Mouse (Mus musculus) spleen, postnatal 4 days (tissue): ENCODE results near the gene Kmt2b.

ENCODE experiments used
- DNase-seq, 2 experiments: peaks; one replicate each; pipeline ENCODE4 v3.0.0; 2022; ENCODE audit warnings: low spot score in 2 of 2

The Kmt2b gene

DNA sequence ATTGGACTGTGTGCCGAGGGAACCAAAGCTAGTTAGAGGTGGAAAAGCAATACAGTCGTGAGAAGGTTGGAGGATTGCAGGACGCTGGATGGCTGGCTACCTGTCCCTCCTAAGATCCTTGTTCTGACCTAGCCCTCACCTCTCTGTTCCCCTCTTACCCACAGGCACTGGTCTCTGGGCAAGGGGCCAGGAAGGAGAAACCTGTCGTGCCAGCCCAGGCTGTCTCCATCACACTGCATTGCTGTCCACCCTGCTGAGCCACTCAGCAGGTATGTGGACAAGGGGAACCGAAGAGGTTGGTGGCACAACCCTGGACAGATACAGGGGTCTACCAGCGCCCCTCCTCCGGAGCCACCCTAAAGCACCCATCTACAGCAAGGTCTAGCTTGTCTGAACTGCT, 12.1 kb upstream of the Kmt2b start:
- no peak for DNase-seq

DNA sequence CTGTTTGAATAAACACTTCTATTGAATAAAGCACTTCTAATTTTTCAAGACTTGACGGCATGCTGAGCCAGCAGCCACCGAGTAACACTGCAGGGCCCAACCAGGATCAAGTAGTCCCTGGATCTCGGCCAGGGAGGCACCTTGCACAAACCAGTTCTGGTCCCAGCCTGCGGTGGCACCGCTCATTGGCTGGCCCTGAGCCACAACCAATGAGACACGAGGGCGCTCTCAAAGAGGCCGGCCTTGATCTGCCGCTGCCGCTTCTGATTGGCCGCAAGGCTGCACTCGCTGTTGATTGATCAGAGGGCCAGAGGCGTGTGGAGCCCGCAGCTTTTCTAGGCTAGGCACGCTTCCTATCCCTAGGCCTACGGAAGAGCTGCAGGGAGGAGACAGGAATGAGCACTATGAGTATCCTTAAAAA, 11.4 kb upstream of the Kmt2b start:
- peak; percentile 82 to 87 for DNase-seq

DNA sequence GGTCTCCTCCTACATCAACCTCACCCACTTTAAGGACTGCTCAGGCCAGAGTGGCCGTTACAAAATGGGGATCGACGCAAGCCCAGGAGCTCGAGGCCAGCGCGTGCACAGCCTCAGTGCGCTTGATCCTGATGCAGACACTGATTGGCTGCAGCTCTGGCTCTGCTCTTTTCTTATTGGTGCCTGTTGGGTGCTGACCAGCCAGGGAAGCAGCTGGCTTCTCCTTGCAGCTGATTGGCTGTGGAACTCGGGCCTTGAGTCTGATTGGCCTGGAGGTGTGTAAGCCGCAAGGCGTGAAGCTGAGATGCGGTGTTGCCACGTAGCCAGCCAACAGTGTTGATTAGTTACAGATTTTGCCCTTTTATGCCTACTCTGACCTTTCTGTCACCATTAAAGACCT, 10.3 kb upstream of the Kmt2b start, which contains the start of gene Zbtb32:
Gene Zbtb32 (minus strand): TSS at position 124 of the 400 bp plus-strand sequence.
- DNase-seq = no peak

DNA sequence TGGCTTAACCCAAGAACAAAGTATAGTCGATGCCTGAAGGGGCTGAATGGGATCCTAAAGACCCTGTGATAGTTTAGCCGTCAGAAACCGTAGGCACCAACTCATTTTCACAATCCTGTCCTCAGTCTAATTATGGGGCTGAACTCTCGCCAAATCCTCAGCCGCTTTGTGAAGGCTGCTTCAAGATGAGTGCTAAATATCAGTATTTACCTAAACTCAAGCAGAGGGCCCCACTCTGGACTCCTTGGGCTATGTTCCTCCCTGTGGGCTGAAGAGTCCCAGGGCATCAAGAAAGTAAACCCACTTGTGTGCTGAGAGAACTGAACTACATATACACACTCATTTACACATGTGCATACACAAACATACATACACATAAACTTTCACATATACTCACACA, 8.3 kb upstream of the Kmt2b start:
- DNase-seq = no peak

DNA sequence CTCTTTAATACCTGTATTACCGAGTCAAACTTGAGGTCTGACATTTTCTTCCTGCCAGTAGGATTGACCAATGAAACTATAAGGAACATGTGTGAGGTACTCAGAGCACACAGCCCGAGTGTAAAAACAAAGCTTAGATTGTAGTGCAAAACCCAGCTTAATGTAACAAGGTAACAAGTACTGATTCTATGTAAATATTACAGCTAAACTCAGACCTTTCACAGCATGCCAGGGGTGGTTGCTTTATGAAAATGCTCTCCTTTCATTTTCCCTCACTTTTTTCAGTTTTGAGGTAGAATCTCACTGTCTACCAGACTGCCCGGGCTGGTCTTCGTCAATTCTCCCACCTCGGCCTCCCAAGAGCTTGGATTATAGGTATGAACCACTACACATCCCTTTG, 7.6 kb upstream of the Kmt2b start:
- DNase-seq = no peak

DNA sequence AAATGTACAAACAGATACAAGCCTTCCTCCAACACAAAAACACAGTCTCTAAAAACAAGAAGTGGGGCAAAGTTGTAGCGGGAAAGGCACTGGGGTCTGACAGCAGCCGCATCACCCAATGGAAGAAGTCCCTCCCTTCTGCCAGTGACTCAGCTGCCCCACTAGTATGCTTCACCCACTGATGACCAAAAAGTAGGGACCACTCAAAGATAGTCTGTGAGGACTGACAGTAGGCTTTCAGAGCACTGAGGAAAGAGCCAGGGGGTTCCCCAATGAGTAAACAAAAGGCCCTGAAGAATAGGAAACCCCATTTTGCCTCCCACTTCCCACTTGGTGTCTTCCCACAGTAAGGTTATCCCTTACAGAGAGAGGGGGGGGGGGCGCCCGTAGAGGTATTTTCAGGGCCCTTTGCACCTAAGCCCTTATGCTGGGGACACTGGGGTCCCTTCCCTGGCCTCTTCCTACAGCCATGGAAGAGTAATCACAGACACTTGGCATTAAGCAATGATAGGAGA, 6.0 kb upstream of the Kmt2b start:
- no peak for DNase-seq

DNA sequence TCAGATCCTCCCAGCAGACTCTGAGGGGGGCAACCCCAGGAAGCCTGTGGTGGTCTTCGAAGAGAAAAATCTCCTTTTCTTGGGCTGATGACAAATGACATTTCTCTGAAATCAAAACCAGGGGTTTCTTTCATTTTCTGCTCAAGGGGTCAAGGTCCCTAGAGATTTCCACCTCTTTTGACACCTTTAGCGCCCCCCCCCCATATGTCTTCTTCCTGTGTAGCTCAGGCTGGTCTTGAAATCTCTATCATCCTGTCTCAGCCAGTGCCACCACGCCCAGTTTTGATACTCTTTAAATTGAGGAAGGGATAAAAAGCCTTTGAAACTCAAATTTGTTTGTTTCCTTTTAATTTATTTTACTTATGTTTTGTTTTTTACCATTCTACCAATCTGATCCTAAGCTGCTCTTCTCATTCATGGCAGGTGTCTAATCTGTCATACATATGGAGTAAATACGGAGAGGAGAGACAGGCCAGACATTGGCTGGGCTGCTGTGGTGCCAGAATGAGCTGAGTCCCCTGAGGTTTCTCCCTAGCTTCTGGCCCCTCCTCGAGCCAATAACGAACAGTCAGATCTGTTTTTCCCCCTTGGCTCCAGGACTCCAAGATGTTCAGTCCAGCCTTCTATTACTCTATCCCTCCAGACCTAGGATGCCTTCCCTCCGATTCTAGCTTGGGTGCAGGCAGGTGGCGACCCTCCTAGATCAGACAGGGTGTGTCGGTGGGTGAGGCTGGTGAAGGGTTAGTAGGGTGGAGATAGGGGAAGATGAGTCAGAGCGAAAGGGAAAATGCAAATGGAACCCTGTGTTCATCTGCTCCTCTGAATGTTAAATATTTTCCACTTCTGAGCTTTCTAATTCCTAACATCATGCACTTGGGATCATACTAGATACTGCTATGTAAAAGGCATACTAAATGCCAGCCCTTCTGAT, 5.3 kb upstream of the Kmt2b start:
- no peak for DNase-seq

DNA sequence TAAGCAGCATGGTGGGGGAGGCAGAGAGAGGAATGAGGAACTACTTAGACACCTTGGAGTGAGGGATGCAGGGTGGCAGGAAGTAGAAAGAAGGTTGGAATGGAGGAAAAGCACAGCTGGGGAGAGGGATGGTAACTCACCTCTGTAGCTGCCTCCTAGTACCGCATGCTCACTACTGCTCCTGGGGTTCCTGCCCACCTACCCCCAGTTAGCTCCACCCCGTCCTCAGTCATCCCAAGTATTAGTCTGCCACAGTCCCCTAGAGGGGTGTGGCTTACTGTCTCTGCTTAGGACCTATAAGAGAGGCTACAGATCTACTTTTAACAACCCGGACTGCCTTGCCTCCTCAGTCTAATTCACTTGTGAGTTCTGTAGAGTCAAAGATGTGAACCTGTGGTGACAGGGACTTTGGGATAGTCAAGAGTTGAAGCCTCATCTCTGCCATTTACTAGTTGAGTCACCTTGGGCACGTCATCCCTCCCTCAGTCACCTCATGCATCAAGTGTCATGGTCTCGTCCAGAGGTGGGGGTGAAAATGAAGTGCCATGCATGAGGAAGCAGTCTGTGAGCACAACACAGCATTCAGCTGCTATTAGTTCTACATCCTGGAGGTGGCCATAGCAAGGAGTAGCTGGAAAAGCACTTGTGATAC, 4.4 kb upstream of the Kmt2b start:
- no peak for DNase-seq

DNA sequence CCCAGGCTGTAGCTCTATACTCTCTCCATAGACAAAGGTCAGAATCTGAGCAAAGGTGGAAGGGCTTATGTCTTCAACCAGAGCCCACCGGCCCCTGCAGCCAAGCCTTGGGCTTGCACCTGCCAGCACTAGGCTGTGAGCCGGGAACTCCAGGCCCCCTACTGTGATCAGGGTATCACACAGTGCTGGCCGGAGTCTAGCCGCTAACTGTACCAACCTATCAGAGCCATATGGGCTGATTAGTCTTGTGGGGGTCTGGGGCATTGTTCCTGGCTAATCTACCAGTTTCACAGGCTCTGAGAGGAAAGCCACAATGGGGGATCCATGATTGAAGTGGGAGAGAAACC, 3.1 kb upstream of the Kmt2b start:
- DNase-seq = no peak

DNA sequence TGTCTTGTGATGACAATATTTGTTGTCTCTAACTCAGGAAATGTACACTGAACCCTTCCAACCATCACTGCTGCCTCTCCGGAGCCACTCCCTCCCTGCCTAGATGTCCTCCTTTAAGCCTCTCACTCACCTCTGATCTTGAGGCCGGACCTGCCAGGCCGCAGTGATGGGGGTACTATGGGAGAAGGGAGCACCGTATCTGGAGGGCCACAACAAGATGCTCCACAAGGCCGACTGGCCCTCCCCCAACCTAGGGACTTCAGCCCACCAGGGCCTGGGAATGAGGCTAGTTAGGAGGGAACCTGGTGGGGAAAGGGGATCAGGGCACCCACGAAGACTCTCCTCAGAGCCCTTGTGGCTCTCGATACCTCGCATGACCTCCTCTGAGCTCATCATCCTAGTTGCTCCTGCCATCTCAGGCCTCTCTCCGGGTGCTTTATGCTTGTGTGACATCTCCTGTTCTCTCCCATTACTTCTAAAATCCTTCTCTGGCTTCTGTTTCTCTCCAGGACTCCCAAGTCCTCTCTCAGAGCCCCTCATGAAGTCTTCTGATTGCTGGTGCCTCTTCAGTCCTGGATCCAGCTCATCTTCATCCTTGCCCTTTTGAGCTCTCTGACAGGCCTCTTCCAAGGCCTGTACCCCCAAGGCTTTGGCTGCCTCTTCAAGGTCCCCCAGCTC, 2.5 kb upstream of the Kmt2b start:
- DNase-seq = no peak

DNA sequence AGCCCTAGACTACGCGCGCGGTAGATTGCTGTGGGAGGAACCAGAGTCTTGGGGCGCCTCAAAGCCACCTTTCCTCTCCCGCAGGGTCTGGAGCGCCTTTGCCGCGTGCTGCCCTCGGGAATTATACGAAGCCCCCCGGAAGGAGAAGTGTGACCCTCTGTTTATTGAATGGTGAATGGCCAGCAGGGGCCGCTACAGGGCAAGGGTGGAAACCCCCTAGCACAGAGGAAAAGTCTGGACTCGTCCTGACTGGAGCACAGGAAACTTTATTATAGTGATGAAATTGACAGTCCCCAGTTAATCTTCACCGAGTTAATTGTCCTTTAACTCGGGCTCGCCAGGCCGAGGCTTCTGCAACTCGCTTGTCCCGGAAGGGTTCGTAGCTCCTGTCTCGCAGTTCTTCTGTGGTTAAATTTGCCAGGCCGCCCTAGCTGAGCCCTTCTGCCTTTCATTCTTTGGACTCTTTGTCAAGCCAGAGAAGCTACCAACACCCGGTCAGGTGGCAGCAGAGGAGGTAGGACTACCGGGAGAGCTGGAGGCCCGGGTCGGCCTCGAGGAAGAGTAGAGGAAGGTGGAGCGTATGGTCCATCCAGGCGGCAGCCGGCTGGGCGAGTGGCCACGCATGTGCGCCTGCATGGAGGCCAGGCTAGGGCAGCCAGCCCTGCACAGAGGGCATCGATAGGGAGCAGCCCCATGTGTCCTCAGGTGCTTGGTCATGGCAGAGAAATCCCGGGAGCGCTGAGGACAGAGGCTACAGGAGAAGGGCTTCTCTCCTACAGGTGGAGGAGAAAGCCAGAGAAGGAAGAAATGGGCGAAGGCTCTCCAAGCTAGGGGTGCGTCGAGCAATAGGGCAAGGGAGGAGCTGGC, 1.1 kb upstream of the Kmt2b start:
- DNase-seq = peak; percentile 82 to 94

DNA sequence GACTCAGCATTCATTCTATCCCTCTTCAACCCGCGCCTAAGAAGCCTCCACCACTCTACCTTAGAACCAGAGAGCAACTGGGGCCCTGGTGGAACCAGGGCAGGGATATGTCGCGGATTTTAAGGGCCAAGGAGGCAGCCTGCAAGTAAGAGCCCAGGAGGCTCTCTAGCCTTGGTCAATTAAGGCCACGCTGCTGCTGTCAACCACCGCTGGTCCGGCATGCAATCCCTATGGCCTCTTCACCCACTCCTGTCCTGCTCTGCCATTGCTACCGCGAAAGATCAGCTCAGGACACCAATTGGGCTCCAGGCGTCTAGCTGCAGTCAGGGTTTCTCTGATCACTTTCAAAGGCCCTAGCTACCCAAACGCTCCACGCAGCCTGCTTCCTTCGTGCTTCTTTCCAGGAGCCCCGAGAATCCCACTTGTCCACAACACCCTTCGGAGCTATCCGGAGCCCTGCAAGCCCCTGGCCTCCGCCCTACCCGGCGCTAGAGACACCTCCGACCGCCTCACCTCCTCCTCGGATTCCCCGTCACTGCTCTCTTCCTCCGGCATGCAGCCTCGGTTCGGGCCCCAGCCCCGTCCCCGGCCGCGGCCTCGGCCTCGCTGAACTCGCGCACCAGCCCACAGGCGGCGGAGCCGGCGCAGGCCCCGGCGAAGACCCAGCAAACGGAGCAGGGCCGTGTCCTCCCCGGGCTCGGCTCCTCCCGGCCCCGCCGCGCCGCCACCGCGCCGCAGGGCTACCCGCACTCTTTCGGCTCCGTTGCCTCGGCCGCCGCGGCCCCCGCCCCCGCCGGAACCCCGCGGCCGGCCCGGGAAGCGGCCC, 471 bp downstream of the Kmt2b start:
- DNase-seq = peak; percentile 62 to 86

DNA sequence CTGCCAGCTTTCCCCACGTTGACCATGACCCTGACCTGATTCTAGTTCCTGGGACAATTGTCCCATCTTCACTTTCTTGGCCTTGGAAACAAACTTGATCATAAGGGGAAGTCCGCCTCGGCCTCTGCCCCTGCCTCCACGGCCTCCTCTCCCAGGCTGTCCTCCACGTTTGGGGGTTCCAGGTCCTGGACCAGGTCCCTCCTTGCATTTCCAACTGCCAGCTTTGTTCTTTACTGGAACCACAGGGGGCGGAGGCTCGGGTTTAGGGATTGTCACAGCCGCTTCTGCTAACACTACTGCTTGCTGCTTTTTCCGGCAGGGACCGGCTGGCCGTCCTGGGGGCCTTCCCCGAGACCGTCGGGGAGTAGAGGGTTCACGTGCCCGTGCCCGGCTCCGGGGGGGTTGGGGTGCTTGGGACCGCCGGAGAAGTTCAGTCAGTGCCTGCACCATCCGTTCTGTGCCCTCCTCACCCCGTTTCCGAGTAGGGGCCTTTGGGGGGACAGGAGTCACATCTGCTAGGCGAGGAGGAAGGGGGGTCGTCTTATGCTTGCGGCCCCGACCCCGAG, 2.0 kb downstream of the Kmt2b start:
- DNase-seq = no peak

DNA sequence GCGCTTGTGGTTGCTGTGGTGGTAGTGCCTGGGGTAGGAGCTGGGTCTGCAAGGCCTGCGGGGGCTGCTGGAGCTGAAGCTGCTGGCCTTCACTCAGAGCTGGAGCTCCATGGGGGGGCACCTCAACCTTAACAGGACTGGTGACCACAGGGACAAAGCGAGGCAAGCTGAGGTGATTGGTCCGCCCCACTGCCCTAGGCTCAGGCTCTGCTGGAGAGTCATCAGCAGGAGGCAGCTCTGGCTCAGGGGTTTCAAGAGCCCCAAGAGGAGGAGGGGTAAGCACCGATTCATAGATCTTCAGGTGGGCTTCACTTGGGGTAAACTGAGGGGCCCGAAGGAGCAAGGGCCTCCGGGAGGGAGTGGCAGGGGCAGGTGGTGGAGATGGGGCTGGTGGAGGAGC, 3.4 kb downstream of the Kmt2b start:
- DNase-seq = no peak

DNA sequence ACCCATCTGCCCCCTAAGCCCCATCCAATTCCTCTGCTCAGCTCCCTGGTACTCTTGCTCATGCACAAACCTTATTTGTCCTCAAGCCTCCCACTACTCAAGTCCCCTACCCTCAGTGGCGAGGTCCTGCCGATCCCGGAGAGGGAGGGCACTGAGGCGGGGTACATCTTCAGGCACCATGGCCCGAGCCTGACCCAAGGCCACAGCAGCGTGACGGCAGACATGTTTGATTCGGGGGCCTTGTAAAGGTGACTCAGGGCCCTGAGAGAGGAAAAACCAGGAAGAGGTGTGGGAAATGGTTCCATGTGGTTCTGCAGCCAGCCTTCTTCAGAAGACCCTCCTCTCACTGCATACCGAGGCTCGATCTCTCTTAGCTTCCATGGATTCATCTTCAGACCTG, 4.2 kb downstream of the Kmt2b start:
- DNase-seq = no peak

DNA sequence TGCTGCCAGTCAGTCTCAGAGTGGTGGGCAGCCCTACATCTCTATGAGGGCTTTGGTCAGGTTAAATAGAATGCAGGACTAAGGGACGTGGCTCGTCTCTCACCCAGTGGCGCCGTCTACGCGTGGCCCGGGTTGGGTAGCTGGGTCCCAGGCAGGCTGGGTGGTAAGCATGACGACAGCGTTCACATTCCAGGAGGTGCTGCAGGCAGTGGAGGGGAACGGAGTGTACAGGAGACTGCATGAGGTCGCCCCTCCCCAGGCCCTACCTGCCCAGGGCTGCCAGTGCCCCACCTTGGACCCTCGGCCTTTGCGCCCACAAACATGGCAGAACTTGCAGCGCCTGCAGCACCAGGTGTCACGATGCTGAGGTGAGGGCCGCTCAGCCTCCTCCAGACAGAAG, 7.0 kb downstream of the Kmt2b start:
- no peak for DNase-seq

DNA sequence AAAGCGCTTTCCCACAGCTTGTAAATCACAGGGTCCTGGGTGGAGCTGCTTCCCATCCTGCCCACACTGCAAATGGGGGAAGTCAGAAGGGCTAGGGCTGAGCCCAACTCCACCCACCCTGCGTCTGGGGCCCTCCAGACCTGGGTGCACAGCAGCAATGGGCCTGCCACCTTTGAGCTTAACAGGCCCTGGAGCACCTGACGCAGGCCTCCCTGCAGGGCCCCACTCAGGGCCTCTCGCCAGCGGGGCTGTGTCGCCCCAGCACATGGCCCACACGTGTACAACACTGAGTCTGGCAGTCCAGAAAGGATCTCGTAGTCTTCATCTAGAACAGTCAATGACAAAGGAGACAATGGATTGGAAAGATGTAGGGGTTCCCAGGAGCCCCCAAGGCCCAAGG, 8.6 kb downstream of the Kmt2b start:
- DNase-seq = no peak

DNA sequence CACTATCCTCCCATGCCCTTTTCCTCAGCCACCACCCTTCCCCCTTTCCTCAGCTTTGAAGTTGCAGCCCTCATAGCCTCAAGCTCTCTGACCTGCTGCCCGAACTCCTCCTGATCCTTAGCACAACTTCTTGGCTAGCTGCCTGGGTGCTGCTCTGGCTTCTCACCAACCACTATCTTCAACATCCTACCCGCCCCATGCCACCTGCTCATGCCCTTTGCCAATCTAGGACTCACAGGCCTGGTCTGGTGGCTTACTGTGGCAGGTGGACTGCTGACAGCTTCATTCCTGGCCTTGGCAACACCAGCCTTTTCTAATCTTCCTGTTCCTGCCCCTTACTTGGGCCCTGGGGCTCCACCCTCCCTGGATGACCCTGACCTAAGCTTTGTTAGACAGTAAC, 15.6 kb downstream of the Kmt2b start:
- peak; percentile 75 to 79 for DNase-seq

DNA sequence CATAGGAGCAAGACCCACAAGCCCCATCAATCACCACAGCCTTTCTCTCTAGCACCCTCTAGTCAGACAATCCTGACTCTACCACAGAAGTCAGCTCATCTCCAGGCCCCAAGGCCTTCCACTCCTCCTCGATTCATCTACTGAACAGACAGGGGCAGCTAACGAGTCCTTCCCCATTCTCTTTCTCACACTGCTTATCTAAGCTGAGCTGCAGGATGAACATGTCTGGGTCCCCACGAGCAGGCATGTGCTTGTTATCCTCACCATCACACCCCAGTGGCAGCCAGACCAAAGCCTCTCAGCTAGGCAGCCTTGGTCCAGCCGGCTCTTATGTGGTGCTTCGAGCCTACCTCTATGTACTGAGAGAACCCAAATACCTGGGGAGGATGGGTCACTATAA, 16.1 kb downstream of the Kmt2b start:
- DNase-seq = no peak

DNA sequence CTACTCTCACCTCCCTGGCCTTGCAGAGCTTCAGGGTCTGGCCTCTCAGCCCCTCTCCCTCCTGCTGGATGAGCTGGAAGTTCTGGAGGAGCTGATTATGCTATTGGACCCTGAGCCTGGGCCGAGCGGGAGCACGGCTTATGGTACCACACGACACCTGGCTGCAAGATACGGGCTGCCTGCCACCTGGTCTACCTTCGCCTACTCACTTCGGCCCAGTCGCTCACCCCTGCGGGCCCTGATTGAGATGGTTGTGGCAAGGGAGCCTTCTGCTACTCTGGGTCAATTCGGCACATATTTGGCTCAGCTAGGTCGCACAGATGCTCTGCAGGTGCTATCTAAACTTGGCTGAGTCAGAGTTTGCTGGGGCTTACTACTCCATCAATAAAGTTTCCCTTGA, 21.0 kb downstream of the Kmt2b start:
- no peak for DNase-seq
